ENCODE assay signal across 1 mouse cellular context in the genomic region with DNA sequence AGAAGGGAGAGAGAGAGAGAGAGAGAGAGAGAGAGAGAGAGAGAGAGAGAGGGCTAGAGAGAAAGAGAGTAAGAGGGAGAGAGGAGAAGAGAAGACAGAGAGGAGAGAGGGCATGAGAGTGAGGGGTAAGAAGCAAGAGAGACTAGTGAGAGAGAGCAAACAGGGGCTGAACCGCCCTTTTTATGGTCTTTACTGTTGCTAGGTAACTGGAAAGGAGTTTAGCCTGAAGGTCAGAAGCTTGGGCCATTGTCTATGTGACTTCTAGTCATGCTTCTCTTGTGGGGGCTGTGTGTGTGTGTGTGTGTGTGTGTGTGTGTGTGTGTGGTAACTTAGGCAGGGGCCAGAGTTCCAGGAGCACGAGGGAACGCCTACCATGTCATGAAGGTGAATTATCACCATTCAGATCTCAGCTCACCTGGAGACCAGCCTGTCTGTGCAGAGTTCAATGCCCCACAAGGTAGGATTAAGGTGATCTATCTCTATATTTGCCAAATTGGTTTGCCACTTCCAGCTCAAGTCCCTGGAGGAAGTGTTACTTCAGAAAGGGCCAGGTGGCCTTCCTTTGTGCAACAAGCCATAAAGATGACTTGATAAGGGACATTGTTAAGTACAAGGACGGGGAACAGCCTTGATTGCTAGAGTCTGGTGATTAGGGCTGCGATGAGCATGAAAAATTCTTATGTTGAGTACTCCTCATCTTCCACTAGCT. TPM values are rescaled to one million over a fixed set of nuclear protein-coding genes. Genes with fewer than 3 reads are reported as not detected.
"Had no signal": no experiment of that assay in that cellular context is flagged by ENCODE, and none has a peak within 500 bp of the region (broad histone marks: within the 10 kb centered on the region; RNA-seq: fewer than 3 reads in every experiment).

No protein-coding gene starts in this region.

RNA-seq across cellular contexts. Expression of a gene that starts 59.1 kb away (rescaled TPM):
- polyA plus RNA-seq: inflammation-experienced regulatory T-cells, adult 6 months had no signal
